Mouse (Mus musculus): ENCODE measurements around the gene Jam3.

GRCm38 (mm10) chr9:27049492-27049891 lies 105.7 kb downstream of the Jam3 start:
- TF ChIP-seq CTCF (IDR thresholded peaks at IDR 0.05; ENCODE audit: insufficient read depth, low read length), result no peak
- TF ChIP-seq POLR2A (IDR thresholded peaks at IDR 0.05; ENCODE audit: borderline replicate concordance, extremely low read depth, low read depth, low read length), result no peak

All from lung, adult 2 months (tissue).